Mouse (Mus musculus): Measurements from ENCODE around the gene 1520401A03Rik. TPM values are rescaled to one million over a fixed set of nuclear protein-coding genes. Genes with fewer than 3 reads are reported as not detected.
A peak's percentile ranks its signal among the peaks of the same experiment; 100 is the strongest.

Gene 1520401A03Rik
- total and polyA plus RNA-seq, 3 experiments, result 0.08 TPM; not detected in 2

DNA sequence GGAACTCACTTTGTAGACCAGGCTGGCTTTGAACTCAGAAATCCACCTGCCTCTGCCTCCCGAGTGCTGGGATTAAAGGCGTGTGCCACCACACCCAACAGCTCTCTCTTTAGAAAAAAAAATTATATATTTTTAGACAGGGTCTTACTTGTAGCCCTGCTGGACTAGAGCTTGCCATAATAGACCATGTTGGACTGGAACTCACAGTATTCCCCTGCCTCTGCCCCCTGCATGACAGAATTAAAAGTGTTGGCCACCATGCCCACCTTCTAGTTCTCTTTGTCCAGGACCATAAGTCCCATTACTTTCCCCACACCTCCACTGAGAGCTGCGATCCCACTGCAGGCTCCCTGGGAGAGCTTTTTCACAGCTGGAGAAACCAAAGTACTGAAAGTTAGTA, 24.9 kb upstream of the 1520401A03Rik start:
- no peaks in the 10 kb centered on the region for H3K9me3 ChIP-seq (replicated peaks; ENCODE audit: low read length)
- H3K9ac ChIP-seq (ENCODE audit: insufficient read depth, low read depth), result no peak overlapping the region
- H3K4me2 ChIP-seq (ENCODE audit: insufficient read depth, low read depth, poor library complexity, severe bottlenecking), result no peak overlapping the region
- dilution Hi-C loops (cut with MboI; ENCODE audit: extremely low pct_ligation_motif_present, extremely low pct_unique_long_range_greater_than_20kb, low sequenced_read_pairs), result no loop called here
- peaks cover 32 to 55% of the 10 kb centered on the region in 2 experiments for H3K4me1 ChIP-seq (ENCODE audit: control insufficient read depth in 1 of 2, insufficient read depth in 2 of 2)
- in situ Hi-C loops (cut with MboI; ENCODE audit: low pct_ligation_motif_present, low pct_unique_long_range_greater_than_20kb, low sequenced_read_pairs), result no loop called here
- no peak overlapping the region for H3K4me3 ChIP-seq (replicated peaks in 1 of 3; ENCODE audit: low read depth in 2 of 3, low read length in 2 of 3, poor library complexity in 1 of 3)
- no peak for DNase-seq (ENCODE audit: extremely low read depth)
- H3K36me3 ChIP-seq (replicated peaks in 1 of 2; ENCODE audit: control insufficient read depth in 1 of 2, insufficient read depth in 1 of 2, low read length in 1 of 2), result peaks cover 10 to 20% of the 10 kb centered on the region in 2 experiments
- H3K79me2 ChIP-seq (replicated peaks; ENCODE audit: control insufficient read depth, extremely low read depth, insufficient read depth, poor library complexity, severe bottlenecking), result no peaks in the 10 kb centered on the region
- H3K27ac ChIP-seq (ENCODE audit: insufficient read depth, low read depth), result no peak overlapping the region
- TF ChIP-seq KAT2A (IDR thresholded peaks at IDR 0.05; ENCODE audit: insufficient replicate concordance, low read length), result no peak
- TF ChIP-seq CHD1 (IDR thresholded peaks at IDR 0.05; ENCODE audit: low read depth, low read length), result no peak
- TF ChIP-seq EP300 (IDR thresholded peaks at IDR 0.05; ENCODE audit: low read length), result no peak
- no peak for TF ChIP-seq JUN (IDR thresholded peaks at IDR 0.05; ENCODE audit: insufficient read depth, low read depth, low read length)
- no peak for TF ChIP-seq CTCF (conservative IDR thresholded peaks at IDR 0.05 in 1 of 2, IDR thresholded peaks at IDR 0.05 in 1 of 2; ENCODE audit: low read depth in 2 of 2, low read length in 2 of 2)
- TF ChIP-seq ZKSCAN1 (IDR thresholded peaks at IDR 0.05; ENCODE audit: borderline replicate concordance, low read depth, low read length), result no peak
- TF ChIP-seq USF2 (conservative IDR thresholded peaks at IDR 0.05; ENCODE audit: low read depth, low read length), result no peak
- TF ChIP-seq BHLHE40 (IDR thresholded peaks at IDR 0.05; ENCODE audit: low read depth, low read length), result no peak
- peaks cover 36% of the 10 kb centered on the region for H3K27me3 ChIP-seq (replicated peaks)

DNA sequence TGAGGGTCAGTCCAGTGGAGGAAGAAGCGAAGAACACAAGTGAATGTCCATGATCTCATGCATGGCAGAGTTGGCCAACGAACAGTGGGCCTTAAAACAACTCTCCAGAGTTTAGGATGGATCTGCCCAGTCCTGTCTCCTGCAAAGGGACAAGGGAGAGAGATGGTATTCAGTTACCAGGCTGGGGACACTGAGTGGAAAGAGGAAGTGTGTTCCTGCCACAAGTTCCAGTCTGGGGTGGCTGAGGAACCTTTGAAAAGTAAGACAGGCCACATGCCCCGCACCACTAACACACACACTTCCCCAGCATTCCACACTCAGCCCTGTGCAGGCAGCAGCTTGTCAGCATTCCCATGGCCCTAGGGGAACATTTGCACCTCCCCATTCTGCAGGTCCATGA, 24.2 kb upstream of the 1520401A03Rik start:
- Histone ChIP-seq H3K27me3 (replicated peaks) (peaks cover 43% of the 10 kb centered on the region), H3K27ac (ENCODE audit: insufficient read depth, low read depth) (no peak overlapping the region), H3K9ac (ENCODE audit: insufficient read depth, low read depth) (no peak overlapping the region), H3K9me3 (replicated peaks; ENCODE audit: low read length) (no peaks in the 10 kb centered on the region), H3K4me2 (ENCODE audit: insufficient read depth, low read depth, poor library complexity, severe bottlenecking) (peak overlapping the region; percentile 17; the same call in 1 of the 2 replicates), H3K79me2 (replicated peaks; ENCODE audit: control insufficient read depth, extremely low read depth, insufficient read depth, poor library complexity, severe bottlenecking) (no peaks in the 10 kb centered on the region), H3K4me1 (ENCODE audit: control insufficient read depth in 1 of 2, insufficient read depth in 2 of 2) (peaks cover 32 to 55% of the 10 kb centered on the region in 2 experiments), H3K36me3 (replicated peaks in 1 of 2; ENCODE audit: control insufficient read depth in 1 of 2, insufficient read depth in 1 of 2, low read length in 1 of 2) (peaks cover 6 to 13% of the 10 kb centered on the region in 2 experiments), H3K4me3 (replicated peaks in 1 of 3; ENCODE audit: low read depth in 2 of 3, low read length in 2 of 3, poor library complexity in 1 of 3) (no peak overlapping the region)
- no peak for DNase-seq (ENCODE audit: extremely low read depth)
- peak; percentile 71 for TF ChIP-seq EP300 (IDR thresholded peaks at IDR 0.05; ENCODE audit: low read length)
- TF ChIP-seq ZNF384 (IDR thresholded peaks at IDR 0.05; ENCODE audit: low read depth, low read length), result no peak
- in situ Hi-C loops (cut with MboI; ENCODE audit: low pct_ligation_motif_present, low pct_unique_long_range_greater_than_20kb, low sequenced_read_pairs) (no loop called here), dilution Hi-C loops (cut with MboI; ENCODE audit: extremely low pct_ligation_motif_present, extremely low pct_unique_long_range_greater_than_20kb, low sequenced_read_pairs) (no loop called here)

DNA sequence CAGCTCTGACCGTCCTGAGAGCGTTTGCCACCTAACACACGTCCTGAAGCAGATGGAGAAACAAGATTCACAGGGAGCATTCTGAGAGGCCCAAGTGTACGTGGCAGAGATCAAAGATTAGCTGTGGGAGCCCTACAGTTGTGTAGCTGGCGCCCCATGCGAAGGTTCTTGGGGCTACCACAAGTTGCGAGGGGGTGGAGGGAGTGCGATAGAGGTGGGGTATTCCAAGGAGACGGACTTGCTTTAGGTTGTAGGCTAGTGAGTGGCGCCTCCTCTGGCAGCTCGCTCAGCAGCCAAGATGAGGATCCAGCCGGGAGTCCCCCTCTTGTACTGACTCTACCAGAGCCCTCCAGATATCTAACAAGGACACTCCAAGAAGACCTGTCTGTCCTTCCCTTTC, 23.7 kb upstream of the 1520401A03Rik start:
- dilution Hi-C loops (cut with MboI; ENCODE audit: extremely low pct_ligation_motif_present, extremely low pct_unique_long_range_greater_than_20kb, low sequenced_read_pairs), result no loop called here
- in situ Hi-C loops (cut with MboI; ENCODE audit: low pct_ligation_motif_present, low pct_unique_long_range_greater_than_20kb, low sequenced_read_pairs), result no loop called here
- peak overlapping the region in 1 of 3 experiments; percentile 2 for H3K4me3 ChIP-seq (replicated peaks in 1 of 3; ENCODE audit: low read depth in 2 of 3, low read length in 2 of 3, poor library complexity in 1 of 3)
- H3K27me3 ChIP-seq (replicated peaks), result peaks cover 47% of the 10 kb centered on the region
- TF ChIP-seq RAD21 (IDR thresholded peaks at IDR 0.05; ENCODE audit: low read depth, low read length) (peak; percentile 14), CTCF (conservative IDR thresholded peaks at IDR 0.05 in 1 of 2, IDR thresholded peaks at IDR 0.05 in 1 of 2; ENCODE audit: low read depth in 2 of 2, low read length in 2 of 2) (peak in 1 of 2 experiments; percentile 56; a peak in 2 of 4 replicates), MXI1 (IDR thresholded peaks at IDR 0.05; ENCODE audit: low read depth, low read length) (no peak)
- no peaks in the 10 kb centered on the region for H3K9me3 ChIP-seq (replicated peaks; ENCODE audit: low read length)
- no peaks in the 10 kb centered on the region for H3K79me2 ChIP-seq (replicated peaks; ENCODE audit: control insufficient read depth, extremely low read depth, insufficient read depth, poor library complexity, severe bottlenecking)
- 0 out of 2 replicates have a peak overlapping the region, but pooled peaks have one; percentile 23 for H3K9ac ChIP-seq (ENCODE audit: insufficient read depth, low read depth)
- H3K36me3 ChIP-seq (replicated peaks in 1 of 2; ENCODE audit: control insufficient read depth in 1 of 2, insufficient read depth in 1 of 2, low read length in 1 of 2), result peaks cover 2 to 9% of the 10 kb centered on the region in 2 experiments
- H3K4me1 ChIP-seq (ENCODE audit: control insufficient read depth in 1 of 2, insufficient read depth in 2 of 2), result peaks cover 32 to 55% of the 10 kb centered on the region in 2 experiments
- H3K27ac ChIP-seq (ENCODE audit: insufficient read depth, low read depth), result no peak overlapping the region
- DNase-seq (ENCODE audit: extremely low read depth), result no peak
- peak overlapping the region; percentile 17; the same call in 1 of the 2 replicates for H3K4me2 ChIP-seq (ENCODE audit: insufficient read depth, low read depth, poor library complexity, severe bottlenecking)

Measured in CH12.LX (cell line).